Mouse (Mus musculus) forebrain, embryonic 10.5 days (tissue): ENCODE results near the gene Gabra3. TPM values are rescaled to one million over a fixed set of nuclear protein-coding genes. Genes with fewer than 3 reads are reported as not detected.

ENCODE experiments used
- DNase-seq: peaks from one replicate; pipeline ENCODE4 v3.0.0-alpha.2; 2017; ENCODE audit warnings: low spot score; ENCODE audit errors: extremely low spot score
- H3K27ac ChIP-seq: fragments of 300-500 bp; sonication (generic); 2 replicates; pipeline ENCODE4 v1.5.1; 2016; ENCODE audit warnings: mild to moderate bottlenecking
- H3K27me3 ChIP-seq: fragments of 300-500 bp; sonication (generic); 2 replicates; pipeline ENCODE4 v1.6.1; 2016; ENCODE audit warnings: mild to moderate bottlenecking; ENCODE audit not compliant: poor library complexity, severe bottlenecking
- H3K36me3 ChIP-seq: fragments of 300-500 bp; sonication (generic); replicated peaks from 2 replicates; pipeline ENCODE4 v1.6.1; 2016; ENCODE audit warnings: mild to moderate bottlenecking, moderate library complexity
- H3K4me1 ChIP-seq: fragments of 300-500 bp; sonication (generic); 2 replicates; pipeline ENCODE4 v1.6.1; 2016
- H3K4me3 ChIP-seq: fragments of 300-500 bp; sonication (generic); 2 replicates; pipeline ENCODE4 v1.5.1; 2016; ENCODE audit warnings: mild to moderate bottlenecking, moderate library complexity
- H3K9me3 ChIP-seq: fragments of 300-500 bp; sonication (generic); 2 replicates; pipeline ENCODE4 v1.6.1; 2016; ENCODE audit warnings: mild to moderate bottlenecking, moderate library complexity
- WGBS: fragments of 180-500 bp; shearing (Covaris S2); methylation state at CpG from one replicate; pipeline ENCODE4 v1.1.7; 2016; 5-methylcytosine and 5-hydroxymethylcytosine counted together
- microRNA counts: library from miRNA; unstranded; fragments of <30 nt; microRNA quantifications from one replicate; lab custom pipeline; 2017
- microRNA-seq: library from miRNA; unstranded; fragments of <30 nt; microRNA quantifications from one replicate; pipeline ENCODE4, GENCODE M21; 2017
- polyA plus RNA-seq: library from polyadenylated mRNA; unstranded; fragments of >200 nt; fragmentation: Nextera tagmentation; extraction: Ambion mirVana; gene quantifications from 2 replicates; pipeline ENCODE4 v1.2.1, GENCODE M21; 2016

The Gabra3 gene
- 2.3 and 3.0 TPM in 2 replicates for polyA plus RNA-seq

GRCm38 (mm10) chrX:72656230-72656898 lies at the start of gene Gabra3:
Gene Gabra3, minus strand, starts transcription at chrX:72656848.
- Histone ChIP-seq H3K36me3 (no peaks in the 10 kb centered on the region), H3K9me3 (no peaks in the 10 kb centered on the region), H3K27ac (peak within 1 kb of the TSS; percentile 78), H3K4me1 (peaks cover 9% of the 10 kb centered on the region), H3K27me3 (peaks cover 23% of the 10 kb centered on the region), H3K4me3 (peak within 1 kb of the TSS; percentile 49)
- 13% methylated on average over 4 of the region's 4 CpGs for WGBS
- DNase-seq: peak; percentile 16

- Histone ChIP-seq H3K4me1 (peaks cover 9% of the 10 kb centered on the region), H3K27me3 (peaks cover 23% of the 10 kb centered on the region), H3K27ac (peak overlapping the region; percentile 78), H3K4me3 (peak overlapping the region; percentile 49), H3K9me3 (no peaks in the 10 kb centered on the region), H3K36me3 (no peaks in the 10 kb centered on the region)
- 10% methylated on average over 11 of the region's 11 CpGs for WGBS
- DNase-seq: peak; percentile 21
Observed at GRCm38 (mm10) chrX:72655789-72656188, 859 bp downstream of the Gabra3 start.

DNA sequence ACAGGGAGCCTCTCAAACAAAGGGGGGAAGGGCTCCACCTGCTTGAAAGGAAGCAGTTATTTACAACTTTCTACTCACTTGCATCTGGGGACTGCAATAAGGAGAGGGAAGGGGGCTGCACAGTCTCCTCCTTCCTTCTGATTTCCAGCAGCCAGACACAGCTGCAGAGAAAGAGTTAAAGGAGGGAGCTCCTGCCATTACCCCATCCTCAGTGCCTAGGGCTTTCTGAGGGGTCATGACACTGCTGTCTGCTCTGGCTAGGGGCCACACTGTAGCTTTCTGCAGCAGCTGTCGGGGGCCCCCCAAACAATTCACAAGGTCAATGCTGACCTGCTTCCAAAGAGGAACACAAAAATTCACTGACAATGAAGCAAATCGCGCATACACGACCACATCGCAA lies 1.3 kb downstream of the Gabra3 start:
- peak overlapping the region; percentile 78 for H3K27ac ChIP-seq
- WGBS: 11% methylated on average over 5 of the region's 5 CpGs

GRCm38 (mm10) chrX:72650688-72651087 lies 6.0 kb downstream of the Gabra3 start:
- Histone ChIP-seq H3K4me3 (no peak overlapping the region), H3K27me3 (peaks cover 16% of the 10 kb centered on the region), H3K4me1 (peaks cover 8% of the 10 kb centered on the region), H3K27ac (no peak overlapping the region), H3K36me3 (no peaks in the 10 kb centered on the region), H3K9me3 (no peaks in the 10 kb centered on the region)
- no peak for DNase-seq
- WGBS: 73% methylated on average over 3 of the region's 3 CpGs

More for the DNA sequence above, 1.3 kb downstream of the Gabra3 start:
- DNase-seq: peak; percentile 14
- peak overlapping the region; percentile 49 for H3K4me3 ChIP-seq
- H3K27me3 ChIP-seq: peaks cover 23% of the 10 kb centered on the region
- no peaks in the 10 kb centered on the region for H3K9me3 ChIP-seq
- peaks cover 9% of the 10 kb centered on the region for H3K4me1 ChIP-seq
- H3K36me3 ChIP-seq: no peaks in the 10 kb centered on the region

GRCm38 (mm10) chrX:72644691-72645090 lies 12.0 kb downstream of the Gabra3 start:
- no peak for DNase-seq
- Histone ChIP-seq H3K4me3 (no peak overlapping the region), H3K27me3 (no peaks in the 10 kb centered on the region), H3K27ac (no peak overlapping the region), H3K4me1 (no peaks in the 10 kb centered on the region), H3K9me3 (no peaks in the 10 kb centered on the region), H3K36me3 (no peaks in the 10 kb centered on the region)
- WGBS: 56% methylated on average over 2 of the region's 2 CpGs

- no peaks in the 10 kb centered on the region for H3K36me3 ChIP-seq
- no peak overlapping the region for H3K27ac ChIP-seq
- H3K4me1 ChIP-seq: no peaks in the 10 kb centered on the region
- no peaks in the 10 kb centered on the region for H3K27me3 ChIP-seq
- 84% methylated on average over 5 of the region's 5 CpGs for WGBS
- no peaks in the 10 kb centered on the region for H3K9me3 ChIP-seq
- DNase-seq: no peak
- H3K4me3 ChIP-seq: no peak overlapping the region
Observed at GRCm38 (mm10) chrX:72497284-72497683, 159.4 kb downstream of the Gabra3 start.

GRCm38 (mm10) chrX:72489806-72490205 lies 166.8 kb downstream of the Gabra3 start:
- Histone ChIP-seq H3K36me3 (no peaks in the 10 kb centered on the region), H3K27me3 (no peaks in the 10 kb centered on the region), H3K4me1 (no peaks in the 10 kb centered on the region), H3K4me3 (no peak overlapping the region), H3K9me3 (no peaks in the 10 kb centered on the region), H3K27ac (no peak overlapping the region)
- 94% methylated on average over 2 of the region's 2 CpGs for WGBS
- DNase-seq: no peak

DNA sequence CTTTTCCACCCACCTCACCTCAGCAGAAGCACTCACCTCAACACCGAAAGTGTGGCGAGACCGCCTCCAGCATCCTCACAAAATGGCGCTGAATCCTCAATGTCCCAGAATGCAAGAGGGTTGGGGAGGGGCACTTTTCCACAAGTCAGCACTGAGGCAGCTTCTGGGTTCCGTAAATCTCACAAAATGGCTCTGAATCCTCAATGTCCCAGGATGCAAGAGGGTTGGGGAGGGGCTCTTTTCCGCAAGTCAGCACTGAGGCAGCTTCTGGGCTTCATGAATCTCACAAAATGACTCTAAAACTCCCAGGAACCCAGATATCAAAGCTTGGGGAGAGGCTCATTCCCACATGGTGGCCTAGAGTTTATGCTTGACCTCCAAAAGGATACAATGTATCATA lies 269.9 kb downstream of the Gabra3 start, which contains the start of gene Magea10:
Magea10 (minus strand) TSS at position 101 of the 400 bp plus-strand sequence.
- DNase-seq: no peak
- 87% methylated on average over 6 of the region's 6 CpGs for WGBS
- no peak within 1 kb of the TSS for H3K27ac ChIP-seq
- no peaks in the 10 kb centered on the region for H3K9me3 ChIP-seq
- H3K36me3 ChIP-seq: no peaks in the 10 kb centered on the region
- H3K27me3 ChIP-seq: no peaks in the 10 kb centered on the region
- H3K4me1 ChIP-seq: no peaks in the 10 kb centered on the region
- H3K4me3 ChIP-seq: no peak within 1 kb of the TSS

MicroRNA genes within 50 kb of the gene (microRNA counts, 519-probe panel; counts per million panel counts)
- microRNA mmu-miR-105 (lab: Ali Mortazavi, UCI) (341 counts per million, percentile 65 among the panel's probes with 10 or more counts), microRNA mmu-miR-767 (lab: Ali Mortazavi, UCI) (341 counts per million, percentile 65 among the panel's probes with 10 or more counts)

Small RNAs within 50 kb of the gene (microRNA-seq; reads per million reads assigned to microRNA genes)
- gene Mir105 (not detected), gene Mir767 (not detected)

Other genes starting within 250 kb of the Gabra3 start
- gene Gabrq, start 168.3 kb upstream of the Gabra3 start, polyA plus RNA-seq: 0.46 and 0.62 TPM in 2 replicates